Mouse (Mus musculus) heart, embryonic 13.5 days (tissue): ENCODE data around the gene Psmg4. TPM values are rescaled to one million over a fixed set of nuclear protein-coding genes. Genes with fewer than 3 reads are reported as not detected.

Experiments used
- ATAC-seq: fragments of 200-750 bp; cut with Nextera tagmentation; 2 replicates; pipeline ENCODE4 v1.8.0; 2017; ENCODE audit warnings: moderate TSS enrichment; ENCODE audit not compliant: insufficient number of reproducible peaks, low FRiP score, low TSS enrichment; ENCODE audit errors: extremely low read depth
- H3K27ac ChIP-seq: fragments of 300-500 bp; sonication (generic); replicated peaks from 2 replicates; pipeline ENCODE4 v1.5.1; 2015; ENCODE audit warnings: moderate library complexity, mild to moderate bottlenecking, inconsistent platforms
- H3K27me3 ChIP-seq: fragments of 300-500 bp; sonication (generic); replicated peaks from 2 replicates; pipeline ENCODE4 v1.6.1; 2015; ENCODE audit warnings: mild to moderate bottlenecking, inconsistent platforms
- H3K36me3 ChIP-seq: fragments of 300-500 bp; sonication (generic); 2 replicates; pipeline ENCODE4 v1.6.1; 2015; ENCODE audit warnings: mild to moderate bottlenecking, inconsistent platforms
- H3K4me1 ChIP-seq: fragments of 300-500 bp; sonication (generic); 2 replicates; pipeline ENCODE4 v1.6.1; 2015; ENCODE audit warnings: inconsistent platforms
- H3K4me2 ChIP-seq: fragments of 300-500 bp; sonication (generic); 2 replicates; pipeline ENCODE4 v1.6.1; 2015; ENCODE audit warnings: inconsistent platforms, mild to moderate bottlenecking, moderate library complexity
- H3K4me3 ChIP-seq: fragments of 300-500 bp; sonication (generic); 2 replicates; pipeline ENCODE4 v1.5.1; 2015; ENCODE audit warnings: moderate library complexity, mild to moderate bottlenecking, inconsistent platforms
- H3K9ac ChIP-seq: fragments of 300-500 bp; sonication (generic); 2 replicates; pipeline ENCODE4 v1.6.1; 2015; ENCODE audit warnings: inconsistent platforms, mild to moderate bottlenecking, moderate library complexity
- H3K9me3 ChIP-seq: fragments of 300-500 bp; sonication (generic); 2 replicates; pipeline ENCODE4 v1.6.1; 2016; ENCODE audit warnings: inconsistent platforms
- WGBS: fragments of 180-500 bp; shearing (Covaris S2); methylation state at CpG from one replicate; pipeline ENCODE4 v1.1.7; 2015; ENCODE audit warnings: mixed read lengths; 5-methylcytosine and 5-hydroxymethylcytosine counted together
- polyA plus RNA-seq: library from polyadenylated mRNA; unstranded; fragments of >200 nt; fragmentation: Nextera tagmentation; extraction: Ambion mirVana; gene quantifications from 2 replicates; pipeline ENCODE4 v1.2.1, GENCODE M21; 2015

Gene Psmg4
- polyA plus RNA-seq, 1 experiment from 2014 or later: 65.3 TPM

GRCm38 (mm10) chr13:34149463-34150176 lies 13.1 kb upstream of the Psmg4 start:
- ATAC-seq: no peak
- WGBS: 45% methylated on average over 5 of the region's 5 CpGs
- Histone ChIP-seq H3K9me3 (no peaks in the 10 kb centered on the region), H3K27me3 (no peaks in the 10 kb centered on the region; the same call in 1 of the 2 replicates), H3K27ac (peak overlapping the region; percentile 82), H3K4me2 (peak overlapping the region; percentile 74), H3K9ac (peak overlapping the region; percentile 71), H3K4me1 (peaks cover 51% of the 10 kb centered on the region), H3K4me3 (peak overlapping the region; percentile 51), H3K36me3 (no peaks in the 10 kb centered on the region)

DNA sequence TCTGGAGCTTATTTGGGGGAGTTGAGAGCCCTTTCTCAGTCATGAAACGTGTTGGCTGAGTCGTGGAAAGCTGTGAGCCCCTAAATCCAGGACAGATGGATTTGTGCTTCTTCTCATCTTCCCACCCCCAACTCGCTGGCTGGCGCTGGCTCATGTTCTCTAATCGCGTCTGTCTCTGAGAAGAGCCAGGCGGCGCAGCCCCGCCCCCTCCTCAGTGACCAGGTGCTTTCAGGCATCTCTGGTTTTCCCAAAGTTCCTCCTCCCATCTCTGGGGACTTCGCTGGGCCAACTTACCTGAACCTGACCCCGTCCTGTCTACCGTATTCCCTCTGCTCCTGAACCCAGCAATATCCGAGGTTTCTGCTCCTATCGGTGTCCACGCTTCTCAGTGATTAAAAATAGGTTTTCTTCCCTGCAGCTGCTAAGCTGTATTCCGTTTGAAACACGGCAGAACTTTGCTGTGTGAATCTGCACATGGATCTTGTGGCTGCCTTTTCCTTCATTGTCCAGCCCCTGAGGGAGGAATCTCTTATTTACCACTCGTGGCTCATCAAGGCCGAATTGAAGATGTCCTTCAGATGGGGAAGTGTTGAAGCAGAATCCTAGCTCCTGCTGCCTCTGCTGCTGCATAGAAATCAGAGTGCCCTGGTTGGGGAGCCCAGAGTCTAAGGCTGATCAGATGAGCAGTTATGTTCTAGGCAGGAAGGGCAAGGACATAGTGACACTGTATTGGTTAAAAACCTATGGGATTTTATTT lies 12.3 kb upstream of the Psmg4 start:
- Histone ChIP-seq H3K36me3 (no peaks in the 10 kb centered on the region), H3K9me3 (no peaks in the 10 kb centered on the region), H3K27ac (peak overlapping the region; percentile 82), H3K9ac (peak overlapping the region; percentile 71), H3K27me3 (no peaks in the 10 kb centered on the region; the same call in 1 of the 2 replicates), H3K4me3 (peak overlapping the region; percentile 44), H3K4me2 (peak overlapping the region; percentile 74), H3K4me1 (peaks cover 57% of the 10 kb centered on the region)
- no peak for ATAC-seq
- 7% methylated on average over 19 of the region's 19 CpGs for WGBS

DNA sequence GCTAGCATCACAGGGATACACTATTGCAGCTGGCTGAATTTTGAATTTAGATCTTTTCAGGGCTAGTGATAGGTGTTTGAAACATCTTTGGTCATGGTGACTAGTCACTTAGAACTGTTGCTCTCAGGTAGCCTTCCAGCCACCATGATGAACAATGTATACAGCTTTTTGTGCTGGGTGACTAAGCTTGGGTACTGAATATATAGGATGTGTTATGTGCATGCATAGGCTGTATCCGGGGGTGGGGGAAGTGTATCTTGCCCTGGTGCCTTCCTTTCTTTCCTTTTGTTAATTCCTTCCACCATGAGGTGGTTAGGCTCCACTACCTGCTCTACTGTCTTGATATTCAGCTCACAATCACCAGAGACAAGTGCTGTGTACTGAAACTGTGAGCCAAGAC lies 11.3 kb upstream of the Psmg4 start:
- no peaks in the 10 kb centered on the region for H3K36me3 ChIP-seq
- H3K4me3 ChIP-seq: no peak overlapping the region
- peaks cover 67% of the 10 kb centered on the region for H3K4me1 ChIP-seq
- no peak overlapping the region for H3K4me2 ChIP-seq
- no peaks in the 10 kb centered on the region; the same call in 1 of the 2 replicates for H3K27me3 ChIP-seq
- ATAC-seq: no peak
- H3K9ac ChIP-seq: no peak overlapping the region
- H3K9me3 ChIP-seq: no peaks in the 10 kb centered on the region
- H3K27ac ChIP-seq: no peak overlapping the region
- WGBS: 85% methylated on average over 1 of the region's 1 CpGs

DNA sequence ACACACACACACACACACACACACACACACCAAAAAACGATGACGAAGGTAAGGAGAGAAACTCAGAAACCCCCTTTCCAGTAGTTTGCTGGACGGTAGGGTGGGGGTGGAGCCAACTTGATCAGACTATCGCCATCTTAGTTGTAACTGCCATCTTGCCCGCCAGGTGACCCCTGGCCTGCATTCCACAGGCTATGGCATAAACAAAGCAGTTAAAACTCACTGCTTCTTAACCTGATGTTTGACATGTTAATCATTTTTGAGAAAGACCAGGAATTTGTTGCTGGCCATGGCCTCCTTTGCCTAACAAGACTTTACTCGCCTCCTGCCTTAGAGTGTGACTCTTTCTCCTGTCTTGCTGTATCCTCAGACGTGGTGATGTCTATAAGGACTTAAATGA lies 10.1 kb upstream of the Psmg4 start:
- ATAC-seq: no peak
- Histone ChIP-seq H3K4me1 (peaks cover 73% of the 10 kb centered on the region), H3K27ac (no peak overlapping the region; the same call in 1 of the 2 replicates), H3K4me3 (no peak overlapping the region), H3K9me3 (no peaks in the 10 kb centered on the region), H3K4me2 (no peak overlapping the region), H3K27me3 (no peaks in the 10 kb centered on the region; the same call in 1 of the 2 replicates), H3K36me3 (no peaks in the 10 kb centered on the region), H3K9ac (no peak overlapping the region)
- 55% methylated on average over 7 of the region's 7 CpGs for WGBS

- Histone ChIP-seq H3K4me3 (no peak overlapping the region), H3K9ac (no peak overlapping the region), H3K9me3 (no peaks in the 10 kb centered on the region), H3K27me3 (no peaks in the 10 kb centered on the region), H3K4me1 (peaks cover 66% of the 10 kb centered on the region), H3K27ac (peak overlapping the region; percentile 70), H3K36me3 (no peaks in the 10 kb centered on the region), H3K4me2 (0 out of 2 replicates have a peak overlapping the region, but pooled peaks have one; percentile 54)
- 61% methylated on average over 5 of the region's 5 CpGs for WGBS
- no peak for ATAC-seq
These were observed 9.3 kb upstream of the Psmg4 start for GRCm38 (mm10) chr13:34153254-34154011.

DNA sequence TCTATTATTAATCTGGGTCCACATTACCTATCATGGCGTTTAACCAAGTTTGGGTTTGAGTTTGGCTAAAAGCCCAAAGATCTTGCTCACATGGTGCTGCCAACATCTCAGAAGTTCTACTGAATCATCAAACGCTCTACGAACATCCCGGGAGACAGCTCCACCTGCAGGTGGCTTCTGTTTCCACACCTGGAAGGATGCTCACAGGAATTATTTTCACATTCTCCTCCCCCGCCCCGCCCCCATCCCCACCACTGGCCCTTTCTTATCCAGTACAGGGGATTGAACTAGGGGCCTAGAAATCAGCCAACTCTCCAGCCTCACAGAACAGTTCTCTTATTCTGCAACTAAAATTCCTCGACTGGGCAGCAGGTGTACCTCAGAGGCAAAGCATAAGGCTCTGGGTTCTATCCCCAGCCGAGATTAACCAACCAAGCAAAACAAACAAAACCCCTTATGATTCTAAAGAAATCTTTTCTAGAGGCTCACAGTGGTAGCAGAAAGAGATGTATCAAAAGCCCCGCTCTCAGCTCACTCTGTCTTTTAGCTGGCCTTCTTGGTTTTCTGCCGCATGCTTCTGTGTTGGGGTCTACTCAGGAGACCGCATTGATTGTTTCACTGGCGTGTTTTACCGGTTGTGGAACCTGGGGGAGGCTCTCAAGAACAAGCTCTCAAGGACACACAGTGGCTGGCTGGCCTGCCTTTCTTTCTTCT lies 8.4 kb upstream of the Psmg4 start:
- peak overlapping the region; percentile 70 for H3K27ac ChIP-seq
- peak overlapping the region; percentile 54 for H3K4me2 ChIP-seq
- H3K9me3 ChIP-seq: no peaks in the 10 kb centered on the region
- ATAC-seq: no peak
- H3K4me1 ChIP-seq: peaks cover 58% of the 10 kb centered on the region
- peak overlapping the region; percentile 29 for H3K4me3 ChIP-seq
- H3K36me3 ChIP-seq: no peaks in the 10 kb centered on the region
- WGBS: 41% methylated on average over 13 of the region's 13 CpGs
- H3K27me3 ChIP-seq: no peaks in the 10 kb centered on the region
- H3K9ac ChIP-seq: peak overlapping the region; percentile 69

GRCm38 (mm10) chr13:34154931-34155272 lies 7.9 kb upstream of the Psmg4 start:
- H3K4me3 ChIP-seq: peak overlapping the region; percentile 29
- peaks cover 53% of the 10 kb centered on the region for H3K4me1 ChIP-seq
- no peak for ATAC-seq
- no peaks in the 10 kb centered on the region for H3K36me3 ChIP-seq
- peak overlapping the region; percentile 54 for H3K4me2 ChIP-seq
- H3K27ac ChIP-seq: peak overlapping the region; percentile 65
- H3K9ac ChIP-seq: peak overlapping the region; percentile 69
- 36% methylated on average over 3 of the region's 3 CpGs for WGBS
- no peaks in the 10 kb centered on the region for H3K9me3 ChIP-seq
- no peaks in the 10 kb centered on the region for H3K27me3 ChIP-seq

DNA sequence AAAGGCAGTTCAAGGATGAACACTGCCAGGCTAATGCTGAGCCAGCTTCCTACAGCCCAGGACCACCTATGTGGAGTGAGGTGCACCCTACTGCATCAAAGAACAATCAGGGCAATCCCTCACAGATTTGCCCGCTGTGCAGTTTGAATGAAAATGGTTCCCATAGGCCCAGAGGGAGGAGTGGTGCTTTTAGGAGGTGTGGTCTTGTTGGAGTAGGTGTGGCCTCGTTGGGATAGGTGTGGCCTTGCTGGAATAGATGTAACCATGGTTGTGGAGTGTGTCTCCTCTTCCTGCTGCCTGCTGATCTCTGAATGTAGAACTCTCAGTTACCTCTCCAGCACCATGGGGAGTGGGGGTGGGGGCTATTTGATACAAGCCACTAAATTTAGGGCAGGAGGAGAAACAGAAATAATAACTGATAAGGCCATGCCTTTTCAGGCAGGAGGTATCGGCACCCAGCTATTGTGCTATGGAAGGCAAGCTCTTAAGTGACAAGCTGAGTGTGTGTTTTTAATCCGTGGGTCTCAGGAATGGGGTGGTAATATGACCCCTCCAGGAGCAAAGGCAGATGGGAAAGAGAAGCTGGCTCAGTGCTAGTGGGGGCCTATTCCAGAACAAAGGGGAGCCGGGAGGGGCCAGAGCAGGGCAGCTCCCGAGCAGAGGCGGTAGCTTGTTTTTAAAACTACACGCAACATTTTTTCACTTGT lies 6.5 kb upstream of the Psmg4 start:
- Histone ChIP-seq H3K4me2 (peak overlapping the region; percentile 35), H3K4me3 (no peak overlapping the region), H3K9me3 (no peaks in the 10 kb centered on the region), H3K9ac (peak overlapping the region; percentile 56; the same call in 1 of the 2 replicates), H3K36me3 (no peaks in the 10 kb centered on the region), H3K27ac (peak overlapping the region; percentile 89), H3K4me1 (peaks cover 43% of the 10 kb centered on the region), H3K27me3 (no peaks in the 10 kb centered on the region)
- ATAC-seq: no peak
- WGBS: 49% methylated on average over 8 of the region's 8 CpGs

DNA sequence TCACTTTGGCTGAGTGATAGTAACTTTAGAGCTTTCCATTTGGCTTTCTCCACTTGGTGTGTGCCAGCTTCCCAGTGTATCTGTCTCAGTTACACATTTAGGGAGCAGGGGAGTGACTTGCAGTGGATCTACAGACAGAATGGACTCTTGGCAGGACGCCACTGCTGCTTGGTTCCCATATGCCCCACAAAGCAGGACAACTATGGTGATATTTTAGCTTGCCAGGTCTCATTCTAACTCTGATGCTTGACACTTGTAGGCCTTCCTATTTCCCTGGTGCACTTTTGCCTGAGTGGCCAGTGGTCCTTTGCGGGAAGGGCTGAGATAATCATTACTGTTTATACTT lies 6.0 kb upstream of the Psmg4 start:
- Histone ChIP-seq H3K36me3 (no peaks in the 10 kb centered on the region), H3K9me3 (no peaks in the 10 kb centered on the region), H3K27ac (peak overlapping the region; percentile 89), H3K27me3 (no peaks in the 10 kb centered on the region), H3K9ac (peak overlapping the region; percentile 56; the same call in 1 of the 2 replicates), H3K4me3 (no peak overlapping the region), H3K4me2 (peak overlapping the region; percentile 35), H3K4me1 (peaks cover 43% of the 10 kb centered on the region)
- ATAC-seq: no peak
- WGBS: 58% methylated on average over 2 of the region's 2 CpGs

GRCm38 (mm10) chr13:34157596-34158157 lies 5.1 kb upstream of the Psmg4 start:
- no peak overlapping the region for H3K9ac ChIP-seq
- no peak for ATAC-seq
- peak overlapping the region; percentile 89; the same call in 1 of the 2 replicates for H3K27ac ChIP-seq
- H3K27me3 ChIP-seq: no peaks in the 10 kb centered on the region
- no peaks in the 10 kb centered on the region for H3K36me3 ChIP-seq
- H3K9me3 ChIP-seq: no peaks in the 10 kb centered on the region
- H3K4me2 ChIP-seq: no peak overlapping the region
- 82% methylated on average over 3 of the region's 3 CpGs for WGBS
- H3K4me3 ChIP-seq: no peak overlapping the region
- peaks cover 50% of the 10 kb centered on the region for H3K4me1 ChIP-seq
